Mouse (Mus musculus): ENCODE data around the gene Cngb1. TPM values are rescaled to one million over a fixed set of nuclear protein-coding genes. Genes with fewer than 3 reads are reported as not detected.
A peak's percentile ranks its signal among the peaks of the same experiment; 100 is the strongest.

The Cngb1 gene
- total RNA-seq, 2 experiments from 2014 or later = 0.84 to 0.93 TPM

GRCm38 (mm10) chr8:95195728-95196127 is 110.7 kb downstream of the Cngb1 start:
- H3K4me3 ChIP-seq = no peak overlapping the region
- no peak for TF ChIP-seq CTCF (conservative IDR thresholded peaks at IDR 0.05)
- DNase-seq (ENCODE audit: low spot score in 2 of 2) = no peak
- H3K27ac ChIP-seq = no peak overlapping the region

DNA sequence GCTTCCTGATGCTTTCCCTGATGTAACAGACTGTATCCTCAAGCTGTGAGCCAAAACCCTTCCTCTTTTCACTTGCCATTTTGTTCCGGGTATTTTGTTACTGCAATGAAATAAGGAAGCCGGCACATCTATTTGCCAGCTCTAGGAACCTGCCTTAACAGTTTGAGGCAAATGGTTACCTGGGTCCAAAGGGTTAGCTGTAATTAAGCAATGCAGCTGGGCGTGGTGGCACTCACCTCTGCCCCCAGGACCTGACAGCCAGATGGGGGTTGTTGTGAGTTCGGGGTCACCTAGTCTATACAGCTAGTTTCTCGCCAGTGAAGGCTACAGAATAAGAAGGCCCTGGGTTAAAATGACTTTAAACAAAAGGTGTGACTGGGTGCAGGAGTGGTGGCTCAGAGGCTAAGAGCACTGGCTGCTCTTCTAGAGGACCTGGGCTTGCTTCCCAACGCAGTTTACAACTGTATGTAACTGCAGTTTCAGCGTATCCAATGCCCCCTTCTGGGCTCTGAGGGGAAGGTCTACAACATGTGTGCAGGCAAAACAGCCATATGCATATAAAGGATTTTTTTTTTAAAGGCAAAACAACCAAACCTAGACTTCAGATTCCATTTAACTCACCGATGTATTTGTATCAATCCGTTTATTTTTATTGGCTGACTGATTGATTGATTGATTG is 114.7 kb downstream of the Cngb1 start:
- TF ChIP-seq CTCF (conservative IDR thresholded peaks at IDR 0.05) = peak; percentile 10; the same call in 1 of the 2 replicates
- H3K4me3 ChIP-seq = no peak overlapping the region
- no peak overlapping the region for H3K27ac ChIP-seq
- DNase-seq (ENCODE audit: low spot score in 2 of 2) = no peak

Other genes with a start within 250 kb of the Cngb1 start
- 10 to 100 TPM; 33.9 to 45.9 TPM for gene Katnb1, start 225.4 kb downstream of the Cngb1 start, total RNA-seq (2021)
- gene Kifc3, start 103.8 kb downstream of the Cngb1 start, total RNA-seq (2021) = 10 to 100 TPM; 61.1 to 61.2 TPM
- under 1 TPM in 1 of 2 experiments, not detected in 1; 0.67 TPM for gene Tepp, start 4.0 kb upstream of the Cngb1 start, total RNA-seq (2021)
- 10 to 100 TPM; 15.0 to 16.7 TPM for gene Zfp319, start 25.4 kb upstream of the Cngb1 start, total RNA-seq (2021)
- gene Usb1, start 25.7 kb upstream of the Cngb1 start, total RNA-seq (2021) = 10 to 100 TPM in 1 of 2 experiments, 1 to 10 TPM in 1; 9.8 to 13.1 TPM
- gene Mmp15, start 45.7 kb upstream of the Cngb1 start, total RNA-seq (2021) = 10 to 100 TPM; 13.1 to 14.9 TPM
- gene Cfap20, start 128.3 kb upstream of the Cngb1 start, total RNA-seq (2021) = 10 to 100 TPM; 53.8 to 59.9 TPM
- gene Csnk2a2, start 183.5 kb upstream of the Cngb1 start, total RNA-seq (2021) = 10 to 100 TPM; 74.6 to 81.6 TPM
- gene Ccdc113, start 227.5 kb upstream of the Cngb1 start, total RNA-seq (2021) = 1 to 10 TPM; 1.3 to 1.5 TPM

Measured in layer of hippocampus, adult 2 months (tissue).